Mouse (Mus musculus): ENCODE measurements at regions not wholly inside any gene's neighbourhood (a gene's known extent, or its start where the extent isn't known, plus 50 kb on each side); places are given as distances from the start of the nearest gene placed in this dataset.
"Not testable (repeated sequence)": the region's sequence is repeated elsewhere in the genome, so short reads cannot be mapped to it uniquely, and the experiment has no call there.

DNA sequence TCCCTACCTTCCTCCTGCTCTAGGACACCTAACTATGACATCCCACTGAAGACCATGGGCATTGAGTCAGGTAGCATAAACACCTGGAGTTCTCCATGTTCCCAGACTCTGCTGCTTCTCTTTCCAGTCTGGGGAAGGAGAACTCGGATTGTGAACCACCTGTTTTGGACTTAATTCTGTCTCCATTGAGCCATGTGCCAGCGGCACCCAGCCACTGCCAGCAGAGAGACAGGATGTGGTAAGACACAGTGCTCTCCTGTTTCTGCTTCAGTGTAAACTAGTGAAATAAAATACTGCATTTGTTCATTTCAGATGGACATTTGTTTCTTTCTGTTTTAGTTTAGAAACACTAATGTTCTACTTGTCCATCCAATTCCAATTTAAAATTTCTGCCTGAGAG is 168.1 kb upstream of the Arhgap18 start:
- WGBS: 59% methylated on average over 2 of the region's 2 CpGs
- intact Hi-C loops (cut with DNase I): no loop called here
- Histone ChIP-seq H3K27ac (no peak overlapping the region), H3K79me2 (replicated peaks; ENCODE audit: control insufficient read depth, insufficient read depth, low read length) (no peaks in the 10 kb centered on the region), H3K27me3 (ENCODE audit: control insufficient read depth, insufficient read depth, low read length) (no peaks in the 10 kb centered on the region), H3K9ac (ENCODE audit: low read depth, low read length) (no peak overlapping the region), H3K4me3 (no peak overlapping the region), H3K4me1 (ENCODE audit: control insufficient read depth, insufficient read depth, low read length) (no peaks in the 10 kb centered on the region), H3K36me3 (ENCODE audit: control insufficient read depth, insufficient read depth, low read length) (no peaks in the 10 kb centered on the region)
- DNase-seq: no peak
- no peak for TF ChIP-seq POLR2A (IDR thresholded peaks at IDR 0.05; ENCODE audit: insufficient read depth, low read depth, low read length)
- TF ChIP-seq CTCF (IDR thresholded peaks at IDR 0.05): no peak
- TF ChIP-seq EP300 (IDR thresholded peaks at IDR 0.05; ENCODE audit: insufficient read depth, low read depth, low read length): no peak

- H3K27ac ChIP-seq; intact Hi-C loops (cut with DNase I); H3K4me1 ChIP-seq (ENCODE audit: control insufficient read depth, insufficient read depth, low read length); H3K27me3 ChIP-seq (ENCODE audit: control insufficient read depth, insufficient read depth, low read length); H3K9ac ChIP-seq (ENCODE audit: low read depth, low read length); H3K36me3 ChIP-seq (ENCODE audit: control insufficient read depth, insufficient read depth, low read length); DNase-seq; H3K79me2 ChIP-seq (replicated peaks; ENCODE audit: control insufficient read depth, insufficient read depth, low read length); H3K4me3 ChIP-seq: not testable (repeated sequence)
- 68% methylated on average over 4 of the region's 4 CpGs for WGBS
Measured at GRCm38 (mm10) chr10:26607081-26607480, 146.1 kb upstream of the Arhgap18 start.

- no peak for DNase-seq
- H3K4me3 ChIP-seq: no peak overlapping the region
- H3K79me2 ChIP-seq (replicated peaks; ENCODE audit: control insufficient read depth, insufficient read depth, low read length): no peaks in the 10 kb centered on the region
- intact Hi-C loops (cut with DNase I): no loop called here
- no peaks in the 10 kb centered on the region for H3K27me3 ChIP-seq (ENCODE audit: control insufficient read depth, insufficient read depth, low read length)
- no peaks in the 10 kb centered on the region for H3K4me1 ChIP-seq (ENCODE audit: control insufficient read depth, insufficient read depth, low read length)
- TF ChIP-seq EP300 (IDR thresholded peaks at IDR 0.05; ENCODE audit: insufficient read depth, low read depth, low read length): no peak
- TF ChIP-seq CTCF (IDR thresholded peaks at IDR 0.05): no peak
- TF ChIP-seq POLR2A (IDR thresholded peaks at IDR 0.05; ENCODE audit: insufficient read depth, low read depth, low read length): no peak
- H3K27ac ChIP-seq: no peak overlapping the region
- no peak overlapping the region for H3K9ac ChIP-seq (ENCODE audit: low read depth, low read length)
- H3K36me3 ChIP-seq (ENCODE audit: control insufficient read depth, insufficient read depth, low read length): no peaks in the 10 kb centered on the region
Measured at GRCm38 (mm10) chr10:26611246-26611645, 142.0 kb upstream of the Arhgap18 start.

DNA sequence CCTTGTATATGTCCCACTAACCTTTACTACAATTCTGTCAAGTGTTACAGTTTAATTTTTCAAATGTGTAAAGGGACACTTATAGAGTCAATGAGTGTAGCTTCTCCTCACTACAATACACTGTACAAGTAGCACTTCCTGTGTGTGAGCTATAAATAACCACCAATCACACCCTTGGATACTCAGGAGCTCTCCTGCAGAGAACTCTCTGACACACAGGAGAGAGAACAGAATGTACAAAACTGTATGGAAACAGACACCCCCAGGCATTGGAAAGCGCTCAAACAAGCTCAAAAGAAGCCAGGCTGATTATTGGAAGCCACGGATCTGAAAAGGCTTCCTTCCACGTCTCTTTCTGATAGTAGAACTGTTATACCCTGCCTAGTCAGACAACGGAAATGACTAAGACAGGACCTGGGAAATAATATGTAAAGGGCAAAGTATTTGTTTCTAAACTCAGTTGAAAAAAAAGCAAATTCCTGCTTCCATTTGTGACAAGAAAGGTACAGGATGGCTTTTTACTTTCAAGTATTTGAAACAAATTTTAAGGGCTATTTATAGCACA is 122.9 kb upstream of the Arhgap18 start:
- H3K27ac ChIP-seq: no peak overlapping the region
- DNase-seq: no peak
- H3K27me3 ChIP-seq (ENCODE audit: control insufficient read depth, insufficient read depth, low read length): no peaks in the 10 kb centered on the region
- WGBS: 37% methylated on average over 4 of the region's 4 CpGs
- H3K79me2 ChIP-seq (replicated peaks; ENCODE audit: control insufficient read depth, insufficient read depth, low read length): no peaks in the 10 kb centered on the region
- no peak overlapping the region for H3K4me3 ChIP-seq
- TF ChIP-seq CTCF (IDR thresholded peaks at IDR 0.05) (no peak), POLR2A (IDR thresholded peaks at IDR 0.05; ENCODE audit: insufficient read depth, low read depth, low read length) (no peak), EP300 (IDR thresholded peaks at IDR 0.05; ENCODE audit: insufficient read depth, low read depth, low read length) (no peak)
- intact Hi-C loops (cut with DNase I): no loop called here
- H3K9ac ChIP-seq (ENCODE audit: low read depth, low read length): no peak overlapping the region
- H3K4me1 ChIP-seq (ENCODE audit: control insufficient read depth, insufficient read depth, low read length): no peaks in the 10 kb centered on the region
- no peaks in the 10 kb centered on the region for H3K36me3 ChIP-seq (ENCODE audit: control insufficient read depth, insufficient read depth, low read length)

GRCm38 (mm10) chr10:26632266-26632665 is 121.0 kb upstream of the Arhgap18 start:
- H3K9ac ChIP-seq (ENCODE audit: low read depth, low read length): no peak overlapping the region
- H3K4me3 ChIP-seq: no peak overlapping the region
- intact Hi-C loops (cut with DNase I): no loop called here
- no peaks in the 10 kb centered on the region for H3K36me3 ChIP-seq (ENCODE audit: control insufficient read depth, insufficient read depth, low read length)
- H3K4me1 ChIP-seq (ENCODE audit: control insufficient read depth, insufficient read depth, low read length): no peaks in the 10 kb centered on the region
- no peaks in the 10 kb centered on the region for H3K79me2 ChIP-seq (replicated peaks; ENCODE audit: control insufficient read depth, insufficient read depth, low read length)
- TF ChIP-seq CTCF (IDR thresholded peaks at IDR 0.05) (no peak), EP300 (IDR thresholded peaks at IDR 0.05; ENCODE audit: insufficient read depth, low read depth, low read length) (no peak), POLR2A (IDR thresholded peaks at IDR 0.05; ENCODE audit: insufficient read depth, low read depth, low read length) (no peak)
- no peak overlapping the region for H3K27ac ChIP-seq
- DNase-seq: no peak
- no peaks in the 10 kb centered on the region for H3K27me3 ChIP-seq (ENCODE audit: control insufficient read depth, insufficient read depth, low read length)
- 91% methylated on average over 5 of the region's 5 CpGs for WGBS

GRCm38 (mm10) chr10:26637459-26637858 is 115.8 kb upstream of the Arhgap18 start:
- no peak for TF ChIP-seq CTCF (IDR thresholded peaks at IDR 0.05)
- no peak for TF ChIP-seq EP300 (IDR thresholded peaks at IDR 0.05; ENCODE audit: insufficient read depth, low read depth, low read length)
- no peak for TF ChIP-seq POLR2A (IDR thresholded peaks at IDR 0.05; ENCODE audit: insufficient read depth, low read depth, low read length)
- H3K4me1 ChIP-seq (ENCODE audit: control insufficient read depth, insufficient read depth, low read length): no peaks in the 10 kb centered on the region
- no peak for DNase-seq
- intact Hi-C loops (cut with DNase I): no loop called here
- no peaks in the 10 kb centered on the region for H3K79me2 ChIP-seq (replicated peaks; ENCODE audit: control insufficient read depth, insufficient read depth, low read length)
- no peaks in the 10 kb centered on the region for H3K36me3 ChIP-seq (ENCODE audit: control insufficient read depth, insufficient read depth, low read length)
- H3K9ac ChIP-seq (ENCODE audit: low read depth, low read length): no peak overlapping the region
- H3K27ac ChIP-seq: no peak overlapping the region
- no peak overlapping the region for H3K4me3 ChIP-seq
- WGBS: 65% methylated on average over 3 of the region's 3 CpGs
- H3K27me3 ChIP-seq (ENCODE audit: control insufficient read depth, insufficient read depth, low read length): no peaks in the 10 kb centered on the region
